Mouse (Mus musculus): Measurements from ENCODE around the gene Arhgap1.

Arhgap1 gene

DNA sequence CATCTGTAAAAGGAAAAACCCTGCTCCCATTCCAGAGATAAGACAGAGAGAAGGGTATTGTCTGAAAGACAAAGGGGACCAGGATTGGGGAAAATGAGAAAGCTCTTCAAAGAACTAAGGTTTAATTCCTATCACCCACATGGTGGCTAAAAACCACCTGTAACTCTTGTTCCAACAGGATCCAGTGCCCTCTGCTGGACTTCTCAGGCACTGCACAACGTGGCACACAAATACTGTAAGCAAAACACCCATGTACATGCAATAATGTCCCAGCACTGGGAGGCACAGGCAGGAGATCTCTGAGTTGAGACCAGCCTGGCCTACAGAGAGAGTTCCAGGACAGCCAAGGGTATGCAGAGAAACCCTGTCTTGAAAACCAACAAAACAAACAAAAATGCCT is 2.9 kb upstream of the Arhgap1 start:
- DNase-seq (ENCODE audit: low read depth, low spot score), result peak; percentile 91

DNA sequence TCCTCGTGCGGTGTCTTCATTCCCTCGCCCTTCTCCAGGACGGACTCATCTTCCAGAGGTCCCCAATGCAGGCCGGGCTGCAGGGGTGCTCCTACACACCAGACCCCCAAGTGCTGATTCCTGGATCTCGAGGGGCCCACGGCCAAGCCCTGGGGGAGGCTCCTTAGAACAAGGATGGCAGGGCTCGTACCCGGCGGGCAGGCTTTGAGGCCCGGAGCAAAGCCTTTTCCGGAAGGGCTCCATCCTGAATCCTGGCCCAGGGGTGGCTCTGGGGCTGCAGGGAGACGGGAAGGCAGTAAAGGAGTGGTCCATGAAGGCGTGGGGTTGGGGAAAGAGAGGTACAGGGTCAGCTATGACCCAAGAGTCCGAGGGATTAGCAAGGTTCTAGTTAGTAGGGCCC is 508 bp upstream of the Arhgap1 start:
- DNase-seq (ENCODE audit: low read depth, low spot score), result no peak

DNA sequence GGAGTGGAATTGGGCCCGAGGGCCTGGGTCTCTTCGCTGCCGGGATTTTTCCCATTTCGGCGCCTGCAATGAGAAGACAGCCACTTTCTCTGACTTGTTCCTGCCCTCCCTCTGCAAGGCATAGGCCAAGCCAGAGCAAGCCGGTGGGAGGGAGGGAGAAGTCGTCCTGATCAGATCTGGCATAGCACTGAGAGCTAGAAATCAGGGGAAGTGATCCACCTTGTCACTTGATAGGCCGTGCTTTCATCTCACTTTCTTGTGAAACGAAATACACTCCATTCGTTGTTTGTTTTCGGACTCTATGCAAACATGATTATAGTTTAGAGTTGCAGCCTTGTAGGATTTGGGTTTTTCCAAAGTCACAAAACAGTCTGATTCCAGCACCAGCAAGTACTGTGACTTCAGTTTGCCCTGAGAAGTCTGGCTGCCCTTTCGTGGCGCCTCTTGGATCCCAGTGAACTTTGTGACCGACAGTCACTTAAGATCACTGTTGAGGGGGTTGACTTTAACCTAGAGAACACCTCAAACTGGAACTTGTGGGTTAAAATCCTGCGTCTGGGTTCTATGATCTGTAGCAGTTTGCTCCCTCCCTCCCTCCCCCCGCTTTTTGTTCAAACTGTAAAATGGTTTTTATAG is 818 bp downstream of the Arhgap1 start:
- no peak for DNase-seq (ENCODE audit: low read depth, low spot score)

DNA sequence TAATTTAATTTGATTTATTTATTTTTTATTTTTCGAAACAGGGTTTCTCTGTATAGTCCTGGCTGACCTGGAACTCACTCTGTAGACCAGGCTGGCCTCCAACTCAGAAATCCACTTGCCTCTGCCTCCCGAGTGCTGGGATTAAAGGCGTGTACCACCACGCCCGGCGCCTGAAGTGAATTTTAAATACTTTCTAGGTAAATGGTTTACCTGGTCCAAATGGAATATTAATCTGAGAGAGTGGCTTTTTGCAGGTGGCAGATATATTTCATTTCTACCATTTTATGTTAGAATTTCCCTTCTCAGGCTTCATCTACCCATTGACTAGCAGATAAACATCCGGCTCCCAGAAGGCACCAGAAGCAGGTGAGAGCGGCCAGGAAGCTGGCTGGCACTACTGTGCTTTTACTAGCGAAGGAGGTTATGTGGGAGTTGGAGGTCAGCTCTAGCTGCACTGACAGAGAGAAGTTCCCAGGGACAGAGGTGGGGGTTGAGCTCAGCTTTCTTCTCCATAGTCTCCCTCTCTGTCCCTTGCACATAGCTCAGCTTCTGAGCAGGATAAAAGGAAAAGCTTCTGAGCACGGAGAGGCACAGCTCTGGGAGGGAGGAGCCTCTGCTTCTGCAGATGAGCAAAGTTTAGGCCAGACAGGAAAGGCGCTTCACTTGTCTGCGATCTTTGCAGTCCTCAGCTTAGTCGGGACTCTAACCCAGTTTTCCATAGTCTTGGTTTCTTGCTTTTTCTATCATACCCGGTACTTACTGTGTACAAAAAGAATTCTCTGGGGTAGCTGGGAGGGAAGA is 2.0 kb downstream of the Arhgap1 start:
- DNase-seq (ENCODE audit: low read depth, low spot score), result no peak

DNA sequence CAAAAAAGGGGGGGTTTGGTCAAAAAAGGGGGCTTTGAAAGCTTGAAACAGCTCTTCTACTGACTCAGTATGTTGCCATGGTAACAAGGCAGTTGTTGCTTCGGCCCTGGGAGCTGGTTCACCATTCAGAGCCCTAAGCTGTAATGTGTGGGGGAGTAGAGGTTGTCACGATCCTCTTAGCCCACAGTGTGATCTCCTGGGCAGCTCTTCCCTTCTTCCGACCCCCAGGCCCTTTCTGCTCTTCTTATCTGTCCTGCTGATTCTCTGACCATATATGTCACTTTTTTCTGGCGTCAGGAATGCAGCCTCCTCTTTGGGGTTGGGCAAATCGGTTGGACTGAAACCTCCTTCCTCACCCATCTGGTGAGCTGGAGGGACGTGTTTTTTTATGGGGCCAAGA is 3.2 kb downstream of the Arhgap1 start:
- no peak for DNase-seq (ENCODE audit: low read depth, low spot score)

DNA sequence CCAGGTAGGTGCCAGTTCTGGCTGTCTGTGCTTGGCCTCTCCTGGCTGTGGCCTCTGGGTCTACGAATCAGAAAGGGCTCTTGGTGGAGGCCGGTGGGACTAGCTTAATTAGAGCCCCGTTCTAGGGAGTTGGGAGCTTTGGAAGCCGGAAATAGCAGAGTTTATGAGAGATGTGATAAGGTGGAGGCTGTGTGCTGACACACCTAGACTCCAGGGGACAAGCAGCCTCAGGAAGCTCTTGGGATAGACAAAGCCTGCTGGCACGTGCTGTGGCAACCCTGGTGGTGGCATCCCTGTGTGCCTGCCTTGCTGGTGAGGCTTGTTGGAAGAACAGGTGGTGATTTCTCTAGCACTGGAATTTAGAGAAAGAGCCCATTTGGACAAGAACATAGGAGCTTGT is 5.7 kb downstream of the Arhgap1 start:
- DNase-seq (ENCODE audit: low read depth, low spot score), result no peak

DNA sequence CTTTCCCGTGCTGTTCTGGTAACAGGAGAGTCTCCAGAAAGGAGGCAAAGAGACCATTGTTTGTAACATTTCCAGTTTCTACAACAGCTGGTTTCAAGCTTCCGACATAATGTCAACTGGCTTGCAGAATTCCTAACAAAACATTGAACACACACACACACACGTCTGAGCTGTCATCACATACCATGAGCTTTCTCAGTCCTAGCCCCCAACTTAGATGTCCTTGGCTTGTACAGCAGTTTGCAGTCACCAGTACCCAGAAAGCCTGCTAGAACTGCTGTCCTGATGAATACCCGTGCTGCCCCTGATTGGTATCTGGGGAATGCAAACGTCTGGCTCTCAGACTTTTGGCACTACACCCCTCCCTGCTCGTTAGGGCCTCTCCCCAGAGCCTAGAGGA is 6.2 kb downstream of the Arhgap1 start:
- DNase-seq (ENCODE audit: low read depth, low spot score), result no peak

DNA sequence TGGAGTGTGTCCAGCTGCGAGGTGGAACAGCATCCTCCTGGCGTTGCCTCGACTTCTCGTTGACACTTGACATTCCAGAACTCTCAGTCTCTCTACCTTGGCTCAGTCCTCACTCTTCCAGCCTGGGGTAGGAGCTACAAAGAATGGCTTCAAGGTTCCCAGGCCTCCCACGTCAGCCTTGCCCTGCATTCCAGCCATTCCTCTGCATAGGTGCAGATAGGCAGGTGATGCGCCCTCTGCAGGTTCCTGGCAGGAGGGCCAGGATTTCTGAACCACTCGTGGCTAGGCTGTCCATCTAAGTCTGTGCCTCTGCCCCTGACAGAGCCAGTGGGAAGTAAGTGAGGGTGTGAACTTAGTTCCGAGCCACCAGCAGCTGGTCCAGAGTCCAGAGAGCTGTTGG is 7.1 kb downstream of the Arhgap1 start:
- DNase-seq (ENCODE audit: low read depth, low spot score), result peak; percentile 83

DNA sequence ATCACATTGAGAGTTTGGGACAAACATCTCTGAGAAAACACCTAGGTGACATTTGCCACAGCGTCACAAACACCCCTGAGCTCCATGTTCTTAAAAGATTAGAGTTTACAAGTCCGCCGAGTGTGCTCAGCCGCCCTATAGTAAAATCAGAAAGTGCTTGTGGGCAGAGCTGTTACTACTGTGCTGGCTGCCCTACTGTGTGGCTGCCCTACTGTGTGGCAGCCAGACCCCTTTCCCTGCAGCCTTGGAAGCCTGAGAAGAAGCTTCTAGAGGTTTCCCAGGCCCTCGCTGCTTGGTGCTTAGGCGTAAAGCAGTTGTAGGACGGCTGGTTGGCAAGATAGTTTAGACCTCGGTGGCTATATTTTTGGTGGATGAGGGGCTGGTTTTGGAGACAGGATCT is 10.0 kb downstream of the Arhgap1 start:
- no peak for DNase-seq (ENCODE audit: low read depth, low spot score)

DNA sequence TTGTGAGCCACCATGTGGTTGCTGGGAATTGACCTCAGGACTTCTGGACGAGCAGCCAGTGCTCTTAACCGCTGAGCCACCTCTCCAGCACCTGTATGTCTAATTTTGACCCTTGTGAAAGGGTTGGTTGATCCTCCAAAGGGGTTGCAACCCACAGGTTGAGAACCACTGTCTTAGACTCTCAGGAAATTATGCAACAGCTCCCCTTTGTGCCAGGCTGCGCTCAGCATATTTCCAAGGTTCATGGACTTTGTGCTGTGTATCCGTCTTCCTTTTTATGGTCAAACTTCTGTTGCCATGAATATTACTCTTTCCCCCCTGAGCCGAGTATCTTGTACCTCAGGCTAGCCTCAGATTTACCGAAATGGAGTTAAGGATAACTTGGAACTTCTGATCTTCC is 11.3 kb downstream of the Arhgap1 start:
- no peak for DNase-seq (ENCODE audit: low read depth, low spot score)

DNA sequence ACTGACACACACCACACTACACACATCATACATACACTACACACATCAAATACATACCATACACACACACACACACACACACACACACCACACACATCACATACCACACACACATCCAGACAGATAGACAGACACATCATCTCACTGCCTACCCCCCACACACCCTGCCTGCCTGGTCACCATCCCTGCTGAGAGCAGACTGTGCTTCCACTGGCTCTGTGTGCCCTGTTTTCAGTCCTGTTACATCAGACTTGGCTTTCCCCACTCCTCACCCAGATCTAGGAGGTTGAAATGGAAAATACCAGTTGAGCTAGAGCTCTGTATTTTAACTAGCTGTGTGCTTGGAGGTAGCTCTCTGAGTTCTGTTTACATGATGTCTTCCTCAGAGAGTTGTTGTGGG is 15.1 kb downstream of the Arhgap1 start:
- DNase-seq (ENCODE audit: low read depth, low spot score), result no peak

DNA sequence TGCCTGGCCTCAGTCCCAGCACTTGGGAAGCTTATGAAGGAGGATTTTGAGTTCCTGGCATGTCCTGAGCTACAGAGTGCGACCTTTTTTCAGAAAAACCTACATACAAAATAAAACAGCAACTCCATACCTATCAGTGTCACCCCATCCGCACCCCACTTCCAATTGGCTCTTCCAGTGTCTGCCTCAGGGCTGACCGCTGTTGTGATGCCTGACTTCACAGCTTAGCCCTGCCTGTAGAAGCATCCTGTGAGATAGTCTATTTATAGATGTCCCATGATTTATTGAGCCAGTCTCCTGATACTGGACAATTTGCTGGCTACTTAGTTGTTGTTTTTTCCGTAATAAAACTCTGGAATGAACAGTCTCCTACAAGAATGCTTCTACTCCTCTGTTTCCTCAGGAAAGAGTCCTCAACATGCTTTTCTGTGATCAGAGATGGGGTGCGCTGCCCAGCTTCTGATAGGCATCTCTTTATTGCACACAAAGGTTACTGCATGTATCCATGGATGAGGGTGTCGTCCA is 16.8 kb downstream of the Arhgap1 start:
- no peak for DNase-seq (ENCODE audit: low read depth, low spot score)

DNA sequence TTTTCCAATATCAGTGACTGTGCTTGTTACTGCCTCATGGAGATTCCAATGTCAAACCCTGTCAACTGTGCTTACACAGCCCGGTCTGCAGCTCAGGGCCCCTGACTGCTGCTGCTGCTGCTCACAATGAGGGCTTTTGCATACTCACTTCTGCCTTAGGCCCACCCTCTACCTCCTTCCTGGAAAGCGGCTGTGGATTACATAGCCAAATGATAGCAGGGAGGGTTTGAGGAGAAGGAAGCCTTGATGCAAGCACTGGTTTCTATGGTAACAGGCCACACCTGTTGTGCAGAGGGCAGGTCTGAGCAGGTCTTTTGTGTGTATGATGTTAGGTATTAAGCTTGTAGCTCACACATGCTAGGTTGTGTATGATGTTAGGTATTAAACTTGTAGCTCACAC is 18.1 kb downstream of the Arhgap1 start:
- peak; percentile 76 for DNase-seq (ENCODE audit: low read depth, low spot score)

DNA sequence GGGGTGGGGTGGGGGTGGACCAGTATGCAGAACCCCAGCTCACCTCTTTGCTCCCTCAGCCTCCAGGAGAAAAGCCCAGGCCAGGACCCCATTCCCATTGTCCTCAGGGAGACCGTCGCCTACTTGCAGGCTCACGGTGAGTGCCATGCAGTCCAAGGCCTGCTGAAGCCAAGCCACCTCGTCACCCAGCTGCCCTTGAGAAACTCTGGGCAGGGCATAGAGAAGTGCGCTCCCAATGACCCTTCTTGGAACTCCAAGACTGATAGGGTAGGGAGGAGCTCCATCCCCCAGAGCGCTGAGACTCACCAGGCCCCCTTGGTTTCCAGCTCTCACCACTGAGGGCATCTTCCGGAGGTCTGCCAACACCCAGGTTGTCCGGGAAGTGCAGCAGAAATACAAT is 19.7 kb downstream of the Arhgap1 start:
- DNase-seq (ENCODE audit: low read depth, low spot score), result no peak

DNA sequence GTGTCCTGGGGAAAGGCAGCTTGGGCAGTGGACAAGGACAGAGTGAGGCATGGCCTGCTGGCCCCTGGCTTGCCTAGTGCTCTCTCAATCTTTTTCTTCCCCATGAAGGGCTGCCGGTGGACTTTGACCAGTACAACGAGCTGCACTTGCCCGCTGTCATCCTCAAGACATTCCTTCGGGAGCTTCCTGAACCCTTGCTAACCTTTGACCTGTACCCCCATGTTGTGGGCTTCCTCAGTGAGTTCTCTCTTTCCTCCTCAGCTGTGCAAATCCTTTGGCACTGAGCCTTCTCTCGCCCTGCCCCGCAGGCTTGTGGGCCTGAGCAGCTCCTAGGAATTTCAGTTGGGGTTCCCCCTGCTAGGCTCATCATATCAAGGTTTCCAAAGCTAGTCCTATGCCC is 20.4 kb downstream of the Arhgap1 start:
- DNase-seq (ENCODE audit: low read depth, low spot score), result no peak

DNA sequence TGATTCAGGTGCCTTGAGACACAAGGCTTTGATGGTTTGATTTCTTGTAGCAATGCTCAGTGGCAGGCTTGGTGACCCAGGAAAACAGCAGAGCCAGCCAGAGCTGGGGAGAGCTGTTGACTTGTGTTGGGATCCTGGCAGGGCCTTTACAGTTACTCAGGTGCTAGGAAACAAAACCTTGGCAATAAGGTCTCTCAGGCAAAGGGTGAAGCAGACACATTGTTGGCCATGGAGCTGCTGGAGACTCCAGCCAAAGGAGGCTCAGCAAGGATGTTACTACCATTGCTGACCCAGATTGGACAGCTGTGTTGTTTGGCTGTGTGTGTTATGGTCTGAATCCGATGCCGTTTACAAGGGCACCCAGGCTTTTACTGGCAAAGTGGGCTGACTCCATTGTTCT is 23.9 kb downstream of the Arhgap1 start:
- no peak for DNase-seq (ENCODE audit: low read depth, low spot score)

DNA sequence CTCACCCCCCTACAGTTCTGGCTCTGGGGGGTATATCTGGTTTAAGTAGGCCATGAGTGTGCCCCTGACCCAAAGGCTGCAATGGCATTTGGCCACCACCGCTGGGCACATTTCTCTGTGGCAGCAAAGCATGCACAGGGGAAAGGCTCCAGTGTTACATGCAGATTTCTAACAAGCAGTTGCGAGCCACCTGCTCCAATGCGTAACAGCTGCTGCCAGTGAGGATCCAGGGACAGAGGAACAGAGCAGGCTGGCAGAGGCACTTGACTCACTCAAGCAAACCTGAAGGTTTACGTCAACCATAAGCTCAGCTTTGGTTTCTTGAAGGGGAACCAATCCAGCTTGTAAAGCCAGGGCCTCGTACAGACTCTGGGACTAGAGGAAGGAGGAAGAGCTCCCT is 25.2 kb downstream of the Arhgap1 start:
- DNase-seq (ENCODE audit: low read depth, low spot score), result no peak

DNA sequence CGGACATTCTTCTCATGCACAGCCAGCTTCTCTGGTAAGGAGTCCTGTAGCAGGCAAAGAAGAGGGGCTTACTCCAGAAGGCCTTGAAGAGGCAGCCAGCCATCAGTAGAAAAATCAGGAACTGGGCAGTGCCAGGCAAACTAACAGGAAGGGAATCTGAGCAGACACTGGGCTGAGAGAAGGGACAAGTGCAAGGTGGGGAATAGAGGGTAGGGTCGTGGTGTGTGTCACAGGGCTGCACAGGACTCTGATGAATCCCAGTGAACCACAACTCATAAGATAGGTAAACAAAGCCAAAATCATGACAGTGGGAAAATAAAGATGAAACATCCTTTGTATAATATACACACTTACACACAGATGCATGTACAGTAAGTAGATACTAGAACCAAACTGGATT is 26.8 kb downstream of the Arhgap1 start:
- no peak for DNase-seq (ENCODE audit: low read depth, low spot score)

DNA sequence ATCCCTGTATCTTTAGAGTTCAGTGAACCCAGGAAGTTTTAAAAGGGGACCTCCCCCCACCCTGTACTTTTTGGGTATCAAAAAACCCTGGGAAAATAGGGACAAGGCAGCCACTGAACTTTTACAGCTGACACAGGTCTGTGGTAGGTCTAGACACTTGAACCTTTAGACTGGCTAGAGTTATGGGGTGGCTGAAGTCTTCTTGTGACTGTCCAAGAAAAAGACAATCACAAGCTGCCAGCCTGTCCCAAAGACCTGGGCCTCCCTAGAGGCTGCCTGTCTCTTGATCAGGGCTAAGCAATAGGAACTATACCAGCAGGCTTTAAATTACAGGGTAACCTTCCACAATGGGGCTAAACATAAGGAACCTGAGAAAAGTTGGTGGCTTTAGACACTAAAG is 27.3 kb downstream of the Arhgap1 start:
- no peak for DNase-seq (ENCODE audit: low read depth, low spot score)

DNA sequence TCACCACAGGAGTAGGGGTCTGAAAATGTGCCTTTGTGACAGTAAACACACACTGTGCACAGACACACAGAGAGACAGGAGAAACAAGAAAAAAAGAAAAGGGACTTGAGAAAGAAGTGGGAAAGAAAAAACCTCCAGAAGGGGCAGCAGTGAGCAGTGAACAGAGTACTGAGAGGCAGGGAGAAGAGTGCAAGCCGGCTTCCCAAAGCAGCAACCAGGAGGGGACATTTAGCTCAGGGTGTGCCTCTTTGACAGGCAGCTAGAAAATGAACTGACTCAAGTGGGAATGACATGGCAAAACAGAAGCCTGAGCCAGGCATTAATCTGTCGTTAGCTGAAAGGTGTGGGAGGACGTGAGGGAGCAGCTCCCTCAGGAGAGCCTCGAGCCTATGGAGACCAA is 33.2 kb downstream of the Arhgap1 start:
- DNase-seq (ENCODE audit: low read depth, low spot score), result peak; percentile 80

DNA sequence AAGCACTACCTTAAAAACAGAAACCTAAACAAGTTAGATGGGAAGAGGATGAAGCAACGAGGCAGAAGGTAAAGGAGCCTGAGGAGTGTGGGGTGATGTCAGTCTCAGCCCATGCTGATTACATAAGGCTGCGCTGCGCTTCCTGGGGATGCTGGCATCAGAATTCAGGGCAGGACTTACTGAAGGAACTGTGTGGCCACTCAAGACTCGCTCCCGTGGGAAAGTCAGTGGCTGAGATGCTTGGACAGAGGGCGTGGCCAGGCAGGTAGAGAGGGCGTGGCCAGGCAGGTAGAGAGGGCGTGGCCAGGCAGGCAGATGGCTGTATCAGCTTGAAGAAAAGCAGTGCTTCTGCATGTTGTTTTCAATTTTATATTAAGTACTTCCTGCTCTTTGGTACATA is 34.3 kb downstream of the Arhgap1 start:
- DNase-seq (ENCODE audit: low read depth, low spot score), result no peak

DNA sequence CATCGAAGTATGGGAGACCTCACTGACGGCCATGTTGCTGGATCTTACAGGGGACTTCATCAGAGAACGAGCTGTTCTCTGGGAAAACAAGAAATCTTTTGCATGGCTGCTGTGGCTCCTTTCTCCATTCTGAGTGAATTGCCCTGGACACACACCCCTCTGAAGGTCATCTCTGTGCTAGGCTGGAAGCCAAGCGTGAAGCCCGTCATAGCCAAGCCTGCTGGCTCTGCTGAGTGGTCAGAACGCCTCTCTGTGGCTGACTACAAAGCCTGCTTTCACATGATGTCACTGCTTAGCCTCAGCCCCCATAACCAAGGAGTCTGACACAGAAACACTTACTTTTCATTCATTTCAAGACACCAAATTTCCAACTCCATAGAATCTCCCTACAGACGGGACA is 39.8 kb downstream of the Arhgap1 start:
- DNase-seq (ENCODE audit: low read depth, low spot score), result no peak

DNA sequence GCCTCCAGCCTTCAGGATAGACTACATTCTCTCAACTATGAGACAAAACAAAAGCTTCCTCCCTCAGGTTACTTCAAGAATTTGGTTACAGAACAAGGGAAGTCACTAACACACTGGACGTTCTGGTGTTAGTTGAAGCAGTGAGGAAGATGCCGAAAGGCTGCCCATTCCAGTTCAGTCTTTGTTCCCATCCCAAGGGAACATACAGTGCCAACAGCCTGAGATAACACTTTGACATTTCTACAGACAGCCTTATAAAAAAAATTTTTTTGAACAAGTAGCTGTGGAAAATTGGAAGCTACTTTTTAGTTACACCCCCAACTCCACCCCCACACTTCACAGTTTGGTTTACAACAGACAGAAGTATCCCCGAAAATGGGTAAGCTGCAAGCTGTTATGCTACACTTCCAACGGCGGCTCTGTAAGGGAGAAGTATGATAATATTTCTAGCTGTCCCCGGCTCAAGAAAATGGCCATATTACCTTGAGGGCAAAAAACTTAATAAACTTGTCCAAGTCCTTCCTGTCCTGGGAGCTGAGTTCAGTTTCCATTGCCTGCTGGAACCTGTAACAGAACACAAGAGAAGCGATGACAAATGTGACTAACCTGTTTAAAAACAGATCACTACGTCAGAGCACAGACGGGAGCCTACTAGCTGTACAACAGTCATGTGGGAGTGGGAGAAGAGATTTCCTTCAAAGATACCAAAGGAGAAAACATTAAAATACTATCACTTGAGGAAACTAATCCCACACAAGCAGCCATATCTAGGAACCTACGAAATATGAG is 46.0 kb downstream of the Arhgap1 start:
- DNase-seq (ENCODE audit: low read depth, low spot score), result no peak

Measured in ES-CJ7 (cell line).